Mouse (Mus musculus) small intestine, adult 2 months (tissue): ENCODE data around the gene Zfp446. TPM values are rescaled to one million over a fixed set of nuclear protein-coding genes. Genes with fewer than 3 reads are reported as not detected.

Experiments used
- H3K27ac ChIP-seq: fragments of 200-500 bp; 2 replicates; pipeline ENCODE4 v1.5.1; 2012; ENCODE audit warnings: low read depth, low read length, control low read depth, inconsistent platforms; ENCODE audit not compliant: insufficient read depth
- H3K27me3 ChIP-seq: fragments of 200-500 bp; 2 replicates; pipeline ENCODE4 v1.6.1; 2012; ENCODE audit warnings: mild to moderate bottlenecking, moderate library complexity, low read length, inconsistent platforms; ENCODE audit not compliant: control insufficient read depth, insufficient read depth
- H3K36me3 ChIP-seq: fragments of 200-500 bp; 2 replicates; pipeline ENCODE4 v1.6.1; 2012; ENCODE audit warnings: mild to moderate bottlenecking, low read length, control low read depth, inconsistent platforms; ENCODE audit not compliant: control insufficient read depth, insufficient read depth
- H3K4me1 ChIP-seq: fragments of 200-500 bp; 2 replicates; pipeline ENCODE4 v1.6.1; 2012; ENCODE audit warnings: low read length, inconsistent platforms, mixed read lengths; ENCODE audit not compliant: control insufficient read depth, insufficient read depth, insufficient read length
- H3K4me3 ChIP-seq: fragments of 200-500 bp; 2 replicates; pipeline ENCODE4 v1.5.1; 2012; ENCODE audit warnings: low read depth, mild to moderate bottlenecking, control low read depth, inconsistent platforms, low read length, moderate library complexity
- CTCF ChIP-seq: fragments of 200-500 bp; IDR thresholded peaks from 2 replicates; pipeline ENCODE4 v1.5.1; 2012; ENCODE audit warnings: low read depth, mild to moderate bottlenecking, control low read depth, inconsistent platforms, low read length, moderate library complexity, mixed read lengths; ENCODE audit not compliant: insufficient replicate concordance, insufficient read length; ENCODE audit errors: extremely low read depth
- POLR2A ChIP-seq: fragments of 200-500 bp; IDR thresholded peaks from 2 replicates; pipeline ENCODE4 v1.6.1; 2012; ENCODE audit warnings: low read depth, mild to moderate bottlenecking, control low read depth, inconsistent platforms, low read length, moderate library complexity
- WGBS: fragments of 180-500 bp; shearing (Covaris S2); methylation state at CpG from one replicate; pipeline ENCODE4 v1.1.7; 2018; 5-methylcytosine and 5-hydroxymethylcytosine counted together
- polyA plus RNA-seq: library from polyadenylated mRNA; depleted of rRNA; stranded (reverse); fragments of >200 nt; gene quantifications from 2 replicates; pipeline ENCODE4 v1.2.3, GENCODE M21; 2012

Zfp446 gene
- polyA plus RNA-seq, 1 experiment: 1.2 TPM

- no peaks in the 10 kb centered on the region for H3K36me3 ChIP-seq
- H3K27me3 ChIP-seq: no peaks in the 10 kb centered on the region
- 1% methylated on average over 16 of the region's 16 CpGs for WGBS
- peaks cover 4% of the 10 kb centered on the region; the same call in 1 of the 2 replicates for H3K4me1 ChIP-seq
- no peak for TF ChIP-seq CTCF
- no peak; the same call in 1 of the 2 replicates for TF ChIP-seq POLR2A
- peak overlapping the region; percentile 75 for H3K27ac ChIP-seq
- H3K4me3 ChIP-seq: peak overlapping the region; percentile 86
Measured at GRCm38 (mm10) chr7:12949872-12950229, 27.8 kb upstream of the Zfp446 start.

GRCm38 (mm10) chr7:12954896-12955295, 22.8 kb upstream of the Zfp446 start:
- no peaks in the 10 kb centered on the region for H3K27me3 ChIP-seq
- no peaks in the 10 kb centered on the region for H3K36me3 ChIP-seq
- no peak for TF ChIP-seq POLR2A
- 36% methylated on average over 3 of the region's 3 CpGs for WGBS
- H3K4me3 ChIP-seq: no peak overlapping the region
- H3K27ac ChIP-seq: no peak overlapping the region
- H3K4me1 ChIP-seq: peaks cover 4% of the 10 kb centered on the region; the same call in 1 of the 2 replicates

GRCm38 (mm10) chr7:12957511-12957910, 20.1 kb upstream of the Zfp446 start:
- Histone ChIP-seq H3K4me3 (no peak overlapping the region), H3K36me3 (no peaks in the 10 kb centered on the region), H3K4me1 (peaks cover 3% of the 10 kb centered on the region; the same call in 1 of the 2 replicates), H3K27me3 (no peaks in the 10 kb centered on the region), H3K27ac (no peak overlapping the region)
- WGBS: 81% methylated on average over 5 of the region's 5 CpGs
- no peak for TF ChIP-seq CTCF
- no peak for TF ChIP-seq POLR2A

DNA sequence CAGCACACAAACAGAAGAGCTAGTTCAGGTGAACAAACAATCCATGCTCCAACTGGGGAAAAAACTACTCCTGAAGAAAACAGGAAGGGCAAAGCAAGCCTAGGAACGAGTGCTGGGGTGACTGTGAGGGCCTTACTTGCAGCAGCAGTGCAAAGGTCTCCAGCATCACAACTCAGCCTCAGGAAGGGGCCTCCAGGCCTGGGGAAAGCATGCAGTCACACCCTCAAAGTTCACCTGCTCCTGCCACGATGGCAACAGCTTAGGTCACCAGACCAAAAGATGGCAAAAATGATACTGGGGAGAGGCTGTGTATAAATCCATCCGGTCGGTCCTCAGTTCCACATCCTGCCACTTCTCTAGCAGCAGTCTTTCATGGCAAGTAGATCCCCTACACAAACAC, 18.7 kb upstream of the Zfp446 start:
- H3K36me3 ChIP-seq: no peaks in the 10 kb centered on the region
- TF ChIP-seq POLR2A (no peak), CTCF (no peak)
- no peak overlapping the region for H3K4me3 ChIP-seq
- 42% methylated on average over 4 of the region's 4 CpGs for WGBS
- peaks cover 3% of the 10 kb centered on the region; the same call in 1 of the 2 replicates for H3K4me1 ChIP-seq
- no peaks in the 10 kb centered on the region for H3K27me3 ChIP-seq
- no peak overlapping the region for H3K27ac ChIP-seq

DNA sequence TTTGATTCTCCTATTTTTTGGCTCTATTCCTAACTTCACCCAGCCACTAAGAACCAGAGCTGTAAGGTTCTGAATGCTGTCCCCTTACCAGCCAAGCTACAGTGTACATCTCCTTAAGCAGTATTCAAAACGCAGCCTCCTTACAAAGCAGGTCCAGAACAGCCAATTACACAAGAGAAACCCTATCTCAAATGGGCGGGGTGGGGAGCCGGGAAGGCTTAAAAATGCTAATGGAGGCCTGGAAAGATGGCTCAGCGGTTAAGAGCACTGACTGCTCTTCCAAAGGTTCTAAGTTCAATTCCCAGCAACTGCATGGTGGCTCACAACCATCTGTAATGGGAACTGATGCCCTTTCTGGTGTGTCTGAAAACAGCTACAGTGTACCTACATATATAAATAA, 17.9 kb upstream of the Zfp446 start:
- Histone ChIP-seq H3K27me3 (no peaks in the 10 kb centered on the region), H3K27ac (no peak overlapping the region), H3K36me3 (no peaks in the 10 kb centered on the region), H3K4me3 (no peak overlapping the region), H3K4me1 (peaks cover 3% of the 10 kb centered on the region; the same call in 1 of the 2 replicates)
- TF ChIP-seq CTCF: no peak
- no peak for TF ChIP-seq POLR2A
- WGBS: 61% methylated on average over 4 of the region's 4 CpGs

DNA sequence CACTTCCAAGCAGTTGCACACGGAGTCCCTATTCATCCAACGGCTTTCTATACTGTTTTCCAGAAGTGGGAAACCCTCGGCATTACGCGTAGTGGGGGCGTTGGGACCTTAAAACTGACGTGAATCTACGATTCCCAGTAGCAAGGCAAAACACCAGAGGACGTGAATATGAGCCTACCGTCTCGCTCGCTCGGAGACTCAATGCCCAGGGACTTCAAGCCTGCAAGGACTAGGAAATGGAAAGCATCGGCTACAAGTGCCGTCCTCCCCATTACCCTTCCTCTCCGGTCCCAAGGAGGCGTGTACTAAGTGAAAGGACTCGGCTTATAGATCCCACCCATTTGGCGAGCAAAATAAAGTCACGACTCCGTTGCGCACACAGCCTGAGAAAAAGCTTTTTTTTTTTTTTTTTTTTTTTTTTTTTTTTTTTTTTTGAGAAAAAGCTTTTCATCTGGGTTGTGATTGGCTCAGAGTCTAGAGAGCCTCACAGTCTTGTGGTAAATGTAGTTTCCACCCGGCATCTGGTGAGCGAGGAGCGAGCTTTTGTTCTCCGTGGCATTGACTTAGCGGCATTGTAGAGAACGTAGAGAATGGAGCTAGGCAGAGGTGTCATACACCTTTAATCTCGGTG, 16.0 kb upstream of the Zfp446 start:
- peak overlapping the region; percentile 85 for H3K27ac ChIP-seq
- H3K27me3 ChIP-seq: no peaks in the 10 kb centered on the region
- no peak for TF ChIP-seq CTCF
- TF ChIP-seq POLR2A: no peak; the same call in 1 of the 2 replicates
- H3K4me3 ChIP-seq: peak overlapping the region; percentile 65
- no peaks in the 10 kb centered on the region for H3K36me3 ChIP-seq
- peaks cover 9% of the 10 kb centered on the region; the same call in 1 of the 2 replicates for H3K4me1 ChIP-seq
- WGBS: 4% methylated on average over 29 of the region's 29 CpGs

DNA sequence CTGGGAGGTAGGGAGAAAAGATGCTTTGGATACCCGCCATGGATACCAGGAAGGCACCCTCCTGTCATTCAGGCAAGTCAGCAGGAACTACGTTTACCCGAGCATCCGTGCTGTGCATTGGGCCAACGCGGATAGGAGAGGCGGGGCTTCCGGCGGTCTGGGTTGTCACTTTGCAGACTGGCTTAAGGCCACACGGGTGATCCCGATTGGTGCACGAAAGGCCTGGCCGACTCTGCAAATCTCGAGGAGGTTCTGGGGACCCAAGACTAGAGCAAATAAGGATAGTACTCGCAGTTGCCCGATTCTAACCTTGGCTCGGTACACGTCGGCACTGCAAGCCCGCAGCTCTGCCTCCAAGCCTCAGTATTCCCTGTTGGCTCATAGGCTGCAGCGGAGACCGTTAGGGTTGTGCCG, 12.0 kb upstream of the Zfp446 start, which contains the start of gene Zfp324:
TSS of gene Zfp324 (plus strand) at position 161 of the 414 bp plus-strand sequence.
- under 1% methylated on average over 23 of the region's 23 CpGs for WGBS
- TF ChIP-seq POLR2A: peak; percentile 61
- no peak for TF ChIP-seq CTCF
- peaks cover 10% of the 10 kb centered on the region; the same call in 1 of the 2 replicates for H3K4me1 ChIP-seq
- H3K27ac ChIP-seq: peak within 1 kb of the TSS; percentile 85
- peak within 1 kb of the TSS; percentile 79 for H3K4me3 ChIP-seq
- peaks cover 13% of the 10 kb centered on the region for H3K36me3 ChIP-seq
- H3K27me3 ChIP-seq: no peaks in the 10 kb centered on the region
